Mouse (Mus musculus): ENCODE data around the gene Masp2.

GRCm38 (mm10) chr4:148613738-148614137 is 11.4 kb downstream of the Masp2 start:
- no peak for TF ChIP-seq CTCF (IDR thresholded peaks at IDR 0.05; ENCODE audit: control insufficient read depth, insufficient read depth, insufficient replicate concordance, low read depth, low read length)
- no peak for TF ChIP-seq POLR2A (IDR thresholded peaks at IDR 0.05; ENCODE audit: control insufficient read depth, low read depth, low read length)
